In the genomic region with DNA sequence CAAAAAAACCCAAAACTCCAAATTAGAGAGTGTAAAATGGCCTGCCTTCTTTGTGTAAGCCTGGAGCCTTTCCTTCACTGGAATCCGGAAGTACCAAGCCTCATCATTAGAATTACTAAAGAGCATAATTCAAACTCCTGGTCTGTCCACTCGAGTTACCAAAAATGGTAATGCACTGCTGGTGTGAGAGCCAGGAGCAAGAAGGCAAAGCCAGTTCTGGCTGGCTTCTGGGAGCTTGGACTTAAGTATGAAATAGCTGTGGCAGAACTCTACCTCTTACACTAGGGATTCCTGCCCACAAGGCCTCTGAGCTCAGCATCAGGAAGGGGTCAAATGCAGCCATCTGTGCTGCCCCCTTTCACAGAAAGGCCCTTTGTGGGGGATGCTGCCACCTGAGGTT, we compare ENCODE assay signal across 19 mouse cellular contexts.
DNase-seq lines count a peak whose midpoint lies in the region; ATAC-seq and TF ChIP-seq lines count a peak whose summit lies in the region.
"Had no signal": no experiment of that assay in that cellular context is flagged by ENCODE, and none has a peak within 500 bp of the region (broad histone marks: within the 10 kb centered on the region; RNA-seq: fewer than 3 reads in every experiment).

No protein-coding gene starts in this region.

- TF ChIP-seq EP300 in ES-Bruce4 (IDR thresholded peaks at IDR 0.05; ENCODE audit: insufficient read depth, low read depth, low read length), result no peak

- no peak for TF ChIP-seq CTCF in ES-Bruce4 (IDR thresholded peaks at IDR 0.05; ENCODE audit: low read depth, low read length)
- no peak for TF ChIP-seq CTCF in gastrocnemius, adult 2 months (IDR thresholded peaks at IDR 0.05)

- H3K9ac ChIP-seq in hindbrain, embryonic 13.5 days, result no peak overlapping the region
- H3K9ac ChIP-seq in ES-Bruce4 (ENCODE audit: low read depth, poor library complexity, severe bottlenecking), result no peak overlapping the region
- H3K9ac ChIP-seq: forebrain, embryonic 15.5 days; heart, embryonic 13.5 days; hindbrain, embryonic 15.5 days; limb, embryonic 13.5 days; liver, postnatal 0 days had no signal

- no peak for TF ChIP-seq POLR2A in ES-Bruce4 (IDR thresholded peaks at IDR 0.05; ENCODE audit: insufficient read depth, low read length)

- H3K4me2 ChIP-seq in hindbrain, embryonic 13.5 days, result no peak overlapping the region
- H3K4me2 ChIP-seq: forebrain, embryonic 15.5 days; heart, embryonic 13.5 days; hindbrain, embryonic 15.5 days; limb, embryonic 13.5 days; midbrain, embryonic 11.5 days had no signal

- H3K4me3 ChIP-seq in hindbrain, embryonic 10.5 days, result no peak overlapping the region
- no peak overlapping the region for H3K4me3 ChIP-seq in hindbrain, embryonic 13.5 days
- H3K4me3 ChIP-seq in ES-Bruce4 (ENCODE audit: low read depth, low read length), result no peak overlapping the region
- H3K4me3 ChIP-seq in gastrocnemius, adult 2 months, result no peak overlapping the region
- H3K4me3 ChIP-seq: forebrain, embryonic 15.5 days; heart, embryonic 13.5 days; hindbrain, embryonic 15.5 days; limb, embryonic 13.5 days; myocyte had no signal

- H3K9me3 ChIP-seq in hindbrain, embryonic 10.5 days, result no peaks in the 10 kb centered on the region
- no peaks in the 10 kb centered on the region for H3K9me3 ChIP-seq in hindbrain, embryonic 13.5 days
- no peaks in the 10 kb centered on the region for H3K9me3 ChIP-seq in ES-Bruce4 (replicated peaks; ENCODE audit: control insufficient read depth, insufficient read depth, low read length, poor library complexity, severe bottlenecking)
- H3K9me3 ChIP-seq: forebrain, embryonic 15.5 days; heart, embryonic 13.5 days; hindbrain, embryonic 15.5 days; limb, embryonic 13.5 days had no signal

- ATAC-seq in hindbrain, embryonic 13.5 days (ENCODE audit: low FRiP score), result no peak
- ATAC-seq: forebrain, embryonic 15.5 days; liver, postnatal 0 days had no signal

- peak; percentile 48 for DNase-seq in hindbrain, embryonic 10.5 days (ENCODE audit: low spot score)
- peak; percentile 62 for DNase-seq in ZHBTc4 (ENCODE audit: low read depth, low spot score)
- peak; percentile 56 for DNase-seq in kidney, postnatal 14 days
- no peak for DNase-seq in right cerebral cortex, postnatal 10 days (ENCODE audit: low spot score in 2 of 2)
- DNase-seq in cerebellum, adult 18-20 months, result no peak
- DNase-seq in gastrocnemius, adult 2 months, result no peak
- DNase-seq: adrenal gland, postnatal 10 days; cerebellum, postnatal 10 days; gastrocnemius, postnatal 25 days; liver, postnatal 0 days; right cerebral cortex, postnatal 14 days had no signal

- peaks cover 11% of the 10 kb centered on the region for H3K4me1 ChIP-seq in hindbrain, embryonic 10.5 days (replicated peaks)
- 0 out of 2 replicates have a peak, but pooled peaks cover 3% of the 10 kb centered on the region for H3K4me1 ChIP-seq in hindbrain, embryonic 13.5 days (replicated peaks)
- peaks cover 2% of the 10 kb centered on the region for H3K4me1 ChIP-seq in ES-Bruce4 (ENCODE audit: control insufficient read depth, insufficient read depth, low read length)
- H3K4me1 ChIP-seq: forebrain, embryonic 15.5 days; hindbrain, embryonic 15.5 days; limb, embryonic 13.5 days had no signal

- no peaks in the 10 kb centered on the region for H3K36me3 ChIP-seq in hindbrain, embryonic 10.5 days
- H3K36me3 ChIP-seq in hindbrain, embryonic 13.5 days, result no peaks in the 10 kb centered on the region
- no peaks in the 10 kb centered on the region for H3K36me3 ChIP-seq in ES-Bruce4 (ENCODE audit: control insufficient read depth, insufficient read depth, low read length, poor library complexity, severe bottlenecking)
- H3K36me3 ChIP-seq: forebrain, embryonic 15.5 days; heart, embryonic 13.5 days; hindbrain, embryonic 15.5 days; limb, embryonic 13.5 days had no signal

- 40% methylated on average over 2 of the region's 2 CpGs for WGBS in hindbrain, embryonic 10.5 days
- 37% methylated on average over 2 of the region's 2 CpGs for WGBS in hindbrain, embryonic 13.5 days

- peaks cover 31% of the 10 kb centered on the region for H3K27me3 ChIP-seq in hindbrain, embryonic 10.5 days (ENCODE audit: insufficient read depth, poor library complexity, severe bottlenecking)
- 0 out of 2 replicates have a peak, but pooled peaks cover 5% of the 10 kb centered on the region for H3K27me3 ChIP-seq in hindbrain, embryonic 13.5 days
- no peaks in the 10 kb centered on the region for H3K27me3 ChIP-seq in ES-Bruce4 (ENCODE audit: control insufficient read depth, insufficient read depth, low read length, poor library complexity, severe bottlenecking)
- H3K27me3 ChIP-seq: forebrain, embryonic 15.5 days; heart, embryonic 13.5 days; hindbrain, embryonic 15.5 days had no signal

- H3K27ac ChIP-seq in hindbrain, embryonic 10.5 days, result no peak overlapping the region
- no peak overlapping the region for H3K27ac ChIP-seq in hindbrain, embryonic 13.5 days
- H3K27ac ChIP-seq in ES-Bruce4 (ENCODE audit: insufficient read depth, low read length), result peak overlapping the region; percentile 56
- no peak overlapping the region for H3K27ac ChIP-seq in gastrocnemius, adult 2 months
- H3K27ac ChIP-seq: forebrain, embryonic 15.5 days; heart, embryonic 13.5 days; hindbrain, embryonic 15.5 days; limb, embryonic 13.5 days had no signal

- intact Hi-C loops in gastrocnemius, adult 2 months (cut with DNase I), result no loop called here

Comparison
In these comparisons a context has a peak if more than half of its experiments do, and no peak if none do; other contexts are left out.
1. DNase-seq: peak in hindbrain, embryonic 10.5 days (single experiment), ZHBTc4 (single experiment) and kidney, postnatal 14 days (single experiment); none in right cerebral cortex, postnatal 10 days (0 of 2), cerebellum, adult 18-20 months (0 of 2) and gastrocnemius, adult 2 months (single experiment).